Mouse (Mus musculus): ENCODE data around the gene Nubpl.

Gene Nubpl

GRCm38 (mm10) chr12:52242712-52243111, 145.2 kb downstream of the Nubpl start:
- DNase-seq (ENCODE audit: low spot score) = no peak

DNA sequence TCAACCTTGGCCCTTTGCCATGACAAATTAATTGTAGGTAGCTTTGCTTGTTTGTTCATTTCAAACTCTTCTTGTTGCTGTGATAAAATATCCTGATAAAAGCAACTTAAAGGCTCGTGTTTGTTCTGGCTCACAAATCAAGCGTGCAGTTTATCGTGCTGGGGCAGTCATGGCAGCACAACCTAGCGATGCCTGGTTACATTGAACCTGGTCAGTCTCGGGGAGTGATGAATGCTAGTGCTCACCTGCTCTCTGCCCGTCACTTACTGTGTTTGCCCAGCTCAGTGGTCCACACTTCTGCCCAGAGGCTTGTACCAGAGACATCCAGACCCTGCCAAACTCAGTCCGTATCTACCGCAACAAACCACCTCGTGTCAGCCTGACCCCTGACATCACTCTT, 149.9 kb downstream of the Nubpl start:
- DNase-seq (ENCODE audit: low spot score) = no peak

DNA sequence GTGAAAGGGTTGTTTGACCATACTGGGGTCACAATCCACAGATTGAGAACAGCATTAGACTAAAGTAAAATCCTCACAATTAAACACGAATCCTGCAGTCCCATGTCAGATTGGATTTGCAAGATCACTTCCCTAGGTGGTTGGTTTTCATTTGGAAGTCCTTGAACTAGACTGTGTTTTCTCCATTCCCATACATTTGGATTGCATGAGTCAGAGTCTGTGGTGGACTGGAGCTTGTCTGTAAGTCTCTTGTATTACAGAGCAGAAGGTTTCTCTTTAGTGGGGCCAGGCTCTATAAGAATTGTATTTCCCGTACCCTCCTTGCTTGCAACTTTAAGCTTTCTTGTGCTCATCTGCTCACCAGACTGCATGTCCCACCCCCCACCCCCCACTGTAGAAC, 151.0 kb downstream of the Nubpl start:
- no peak for DNase-seq (ENCODE audit: low spot score)

DNA sequence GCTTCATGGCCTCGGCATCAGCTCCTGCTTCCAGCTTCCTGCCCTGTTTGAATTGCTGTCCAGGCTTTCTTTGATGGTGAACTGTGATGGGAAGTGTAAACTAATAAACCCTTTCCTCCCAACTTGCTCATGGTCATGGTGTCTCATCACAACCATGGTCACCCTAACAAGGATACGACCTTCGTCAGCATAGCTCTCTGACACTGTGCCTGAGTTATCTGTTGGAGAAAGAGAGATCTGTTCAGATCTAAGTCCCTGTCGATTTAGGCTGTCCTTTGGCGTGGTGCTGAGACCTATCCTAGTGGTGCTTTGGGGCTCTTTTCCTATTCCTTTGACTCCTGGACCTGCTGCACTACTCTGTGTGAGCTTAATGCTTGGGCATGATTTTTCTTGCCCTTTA, 156.6 kb downstream of the Nubpl start:
- DNase-seq (ENCODE audit: low spot score) = no peak

DNA sequence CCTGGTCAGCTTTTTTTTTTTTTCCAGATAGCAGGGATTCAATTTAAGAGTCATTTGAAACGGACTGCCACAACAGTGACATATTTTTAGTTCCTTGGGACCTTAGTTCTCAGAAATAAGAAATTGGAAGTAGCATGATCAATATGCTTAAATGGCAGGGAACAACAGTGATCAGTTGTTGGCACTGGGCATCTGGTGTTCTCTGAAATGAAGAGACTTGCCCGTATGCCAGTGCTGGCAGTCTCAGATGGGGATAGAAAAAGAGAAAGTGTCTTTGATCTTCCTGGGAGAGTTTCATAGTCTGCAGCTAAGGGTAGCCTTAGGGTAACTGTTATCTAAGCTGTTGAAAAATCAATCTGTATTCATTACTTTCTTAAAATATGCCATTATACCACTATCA, 170.6 kb downstream of the Nubpl start:
- no peak for DNase-seq (ENCODE audit: low spot score)

- no peak for DNase-seq (ENCODE audit: low spot score)
Observed at GRCm38 (mm10) chr12:52272828-52273227, 175.3 kb downstream of the Nubpl start.

GRCm38 (mm10) chr12:52276320-52276719, 178.8 kb downstream of the Nubpl start:
- no peak for DNase-seq (ENCODE audit: low spot score)

DNA sequence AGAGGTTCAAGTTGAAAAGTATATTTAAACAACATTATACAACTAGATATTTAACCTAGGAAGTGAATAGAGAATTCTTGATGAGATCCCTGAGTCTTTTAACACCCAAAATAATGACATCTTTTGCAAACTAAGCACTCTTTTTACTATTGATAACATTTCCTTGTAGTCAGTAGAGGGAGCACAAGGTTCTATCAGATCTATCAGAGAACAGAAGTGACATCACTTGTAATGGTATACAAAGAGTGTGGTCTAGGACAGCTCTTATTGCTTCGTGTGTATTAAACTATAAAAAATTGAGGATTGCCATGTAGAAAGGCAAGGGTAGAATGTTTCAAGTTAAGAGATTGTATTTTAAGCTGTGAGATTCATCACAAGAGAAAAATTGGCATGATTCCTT, 183.7 kb downstream of the Nubpl start:
- no peak for DNase-seq (ENCODE audit: low spot score)

- DNase-seq (ENCODE audit: low spot score) = no peak
Observed at GRCm38 (mm10) chr12:52284471-52284870, 186.9 kb downstream of the Nubpl start.

- no peak for DNase-seq (ENCODE audit: low spot score)
Observed at GRCm38 (mm10) chr12:52286802-52287201, 189.3 kb downstream of the Nubpl start.

GRCm38 (mm10) chr12:52288537-52288936, 191.0 kb downstream of the Nubpl start:
- no peak for DNase-seq (ENCODE audit: low spot score)

DNA sequence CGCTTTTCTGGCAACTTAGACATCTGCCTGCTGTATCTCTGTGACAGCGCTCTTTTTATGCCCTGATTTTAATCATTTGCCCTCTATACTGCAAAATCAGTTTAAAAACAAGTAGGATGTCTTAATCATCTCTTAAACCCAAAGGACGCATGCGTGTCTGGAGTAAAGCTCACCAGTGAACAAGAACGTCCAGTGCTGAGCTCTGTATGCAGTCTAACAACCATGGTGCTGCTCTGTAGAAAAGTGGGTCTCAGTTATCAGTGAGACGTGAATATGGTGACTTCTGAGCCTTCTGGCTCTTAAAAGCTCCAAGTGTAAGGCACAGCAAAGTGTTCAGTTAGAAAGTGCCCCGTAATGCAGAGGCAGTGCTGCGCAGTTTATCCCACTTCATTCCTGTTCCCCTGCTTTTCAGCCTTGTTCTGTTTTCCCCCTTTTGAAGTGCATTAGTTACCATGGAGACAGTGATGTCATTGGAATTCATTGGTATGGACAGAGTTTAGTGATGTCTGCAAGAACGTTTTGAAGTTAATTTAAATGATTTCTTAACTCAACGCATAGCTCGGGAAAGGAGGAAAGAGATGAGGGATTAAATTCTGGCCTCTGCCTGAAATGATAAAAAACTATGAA, 191.5 kb downstream of the Nubpl start:
- DNase-seq (ENCODE audit: low spot score) = no peak

GRCm38 (mm10) chr12:52289594-52289993, 192.1 kb downstream of the Nubpl start:
- DNase-seq (ENCODE audit: low spot score) = no peak

DNA sequence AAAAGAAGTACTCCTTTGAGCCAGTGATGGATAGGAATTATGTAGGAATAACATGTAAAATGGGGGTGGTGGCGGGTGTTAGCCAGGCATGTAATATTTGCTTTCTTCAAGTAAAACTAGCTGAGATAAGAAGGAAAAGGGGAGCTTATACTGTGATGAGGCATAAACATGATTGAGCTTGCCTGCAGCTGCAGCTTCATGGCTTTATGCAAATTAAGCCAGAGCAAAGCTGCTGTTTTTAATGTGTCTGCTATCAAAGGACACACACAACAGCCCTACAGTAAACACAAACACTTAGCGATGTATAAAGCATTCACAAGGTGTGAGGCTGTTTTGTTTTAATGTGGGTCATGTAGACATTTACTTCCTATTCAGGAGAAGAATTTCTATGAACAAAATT, 196.4 kb downstream of the Nubpl start:
- no peak for DNase-seq (ENCODE audit: low spot score)

GRCm38 (mm10) chr12:52297988-52298387, 200.5 kb downstream of the Nubpl start:
- no peak for DNase-seq (ENCODE audit: low spot score)

DNA sequence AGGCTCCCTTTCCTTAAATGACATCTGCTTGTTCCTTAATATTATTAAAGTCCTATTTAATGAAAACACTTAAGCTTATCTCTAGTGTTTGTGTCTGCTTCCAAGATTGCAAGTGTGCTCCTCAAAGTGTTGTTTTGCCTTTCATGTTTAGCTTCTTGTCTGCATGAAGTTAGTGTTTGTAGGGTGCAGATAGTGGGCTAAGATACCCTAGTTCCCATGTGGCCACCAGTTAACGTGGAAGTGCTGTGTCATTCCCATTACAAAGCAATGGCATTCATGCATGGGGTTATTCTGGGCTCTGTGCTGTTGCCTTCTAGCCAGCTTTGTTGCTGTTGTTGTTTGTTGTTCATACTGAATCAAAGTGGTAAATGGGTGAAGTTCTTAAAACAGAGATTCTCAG, 201.1 kb downstream of the Nubpl start:
- DNase-seq (ENCODE audit: low spot score) = no peak

GRCm38 (mm10) chr12:52302961-52303360, 205.4 kb downstream of the Nubpl start:
- DNase-seq (ENCODE audit: low spot score) = no peak

- no peak for DNase-seq (ENCODE audit: low spot score)
Observed at GRCm38 (mm10) chr12:52306348-52306747, 208.8 kb downstream of the Nubpl start.

GRCm38 (mm10) chr12:52307331-52307982, 209.9 kb downstream of the Nubpl start:
- DNase-seq (ENCODE audit: low spot score) = no peak

DNA sequence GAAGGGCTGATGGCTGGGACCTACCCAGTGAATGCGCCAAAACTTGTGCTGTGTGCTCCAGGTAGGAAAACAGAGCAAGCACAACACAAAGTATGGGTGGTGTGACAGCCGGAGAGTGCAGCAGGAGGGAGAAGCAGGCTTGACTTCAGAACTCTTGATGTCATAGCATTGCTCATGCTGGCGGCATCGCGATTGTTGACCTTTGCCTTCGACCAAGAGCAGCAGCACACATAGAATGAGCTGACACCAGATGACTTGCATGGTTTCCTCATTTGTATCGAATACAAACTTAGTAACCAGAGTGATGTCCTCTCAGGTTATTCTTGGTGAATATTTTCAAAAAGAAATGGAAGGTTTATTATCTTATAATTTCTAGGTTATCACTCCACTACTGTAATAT, 211.1 kb downstream of the Nubpl start:
- no peak for DNase-seq (ENCODE audit: low spot score)

- DNase-seq (ENCODE audit: low spot score) = no peak
Observed at GRCm38 (mm10) chr12:52314818-52315217, 217.3 kb downstream of the Nubpl start.

DNA sequence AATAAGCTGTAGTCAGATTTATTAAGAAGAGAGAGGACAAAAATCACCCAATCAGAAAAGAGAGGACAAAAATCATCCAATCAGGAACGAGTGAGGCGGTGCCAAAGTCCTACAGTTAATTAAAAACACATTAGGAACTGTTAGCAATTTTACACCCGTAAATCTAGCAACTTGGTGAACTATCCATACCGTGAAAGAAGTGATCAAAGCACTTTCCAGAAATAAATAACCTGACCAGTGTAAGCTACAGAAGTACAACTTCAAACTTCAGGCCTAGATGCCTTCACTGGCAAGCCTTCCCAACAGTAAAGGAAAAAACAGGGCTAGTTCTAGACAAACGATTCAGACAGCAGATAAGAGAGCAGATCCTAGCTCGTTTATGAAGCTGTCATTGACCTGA, 220.1 kb downstream of the Nubpl start:
- DNase-seq (ENCODE audit: low spot score) = no peak

- DNase-seq (ENCODE audit: low spot score) = no peak
Observed at GRCm38 (mm10) chr12:52318426-52318825, 220.9 kb downstream of the Nubpl start.

- DNase-seq (ENCODE audit: low spot score) = no peak
Observed at GRCm38 (mm10) chr12:52319156-52319555, 221.6 kb downstream of the Nubpl start.

All from left cerebral cortex, adult 11 months (tissue).